In the genomic region with DNA sequence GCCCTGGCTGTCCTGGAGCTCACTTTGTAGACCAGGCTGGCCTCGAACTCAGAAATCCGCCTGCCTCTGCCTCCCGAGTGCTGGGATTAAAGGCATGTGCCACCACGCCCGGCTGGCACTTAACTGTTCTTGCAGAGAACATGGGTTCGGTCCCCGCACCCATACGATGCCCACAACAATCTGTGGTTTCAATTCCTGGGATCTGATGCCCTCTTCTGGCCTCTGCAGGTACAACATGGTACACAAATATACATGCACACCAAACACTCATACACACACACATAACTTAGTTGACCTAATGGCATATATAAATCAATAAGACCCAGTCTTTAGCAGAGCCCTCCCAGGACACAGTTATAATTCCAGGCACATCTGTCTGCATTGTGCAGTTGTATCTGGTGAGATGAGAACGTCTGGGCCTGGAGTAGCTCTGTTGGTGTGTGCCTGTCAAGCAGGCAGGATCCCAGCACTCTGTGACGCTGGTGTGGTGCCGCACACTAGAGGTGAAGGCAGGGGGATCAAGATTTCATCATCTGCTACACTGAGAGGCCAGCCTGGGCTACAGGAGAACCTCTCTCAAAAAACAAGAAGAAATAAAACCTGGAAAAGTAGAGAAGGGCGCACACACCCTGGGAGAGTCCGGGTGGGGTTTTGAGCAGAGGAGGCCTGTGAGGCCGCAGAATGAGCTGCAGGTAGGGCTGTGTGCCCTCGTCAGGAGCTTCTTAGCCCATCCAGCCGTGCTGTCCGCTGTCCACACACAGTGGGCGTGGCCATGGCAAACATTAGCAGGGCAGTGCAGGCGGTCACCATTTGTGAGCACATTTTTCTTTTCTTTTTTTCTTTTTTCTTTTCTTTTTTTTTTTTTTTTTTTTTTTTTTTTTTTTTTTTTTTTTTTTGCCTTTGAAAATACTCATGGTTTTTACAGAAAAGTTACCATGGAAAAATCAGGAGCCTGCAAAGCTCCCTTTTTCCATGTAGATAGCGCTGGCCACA, we compare ENCODE assay signal across 8 mouse cellular contexts. TPM values are rescaled to one million over a fixed set of nuclear protein-coding genes. Genes with fewer than 3 reads are reported as not detected.
DNase-seq lines count a peak whose midpoint lies in the region; ATAC-seq and TF ChIP-seq lines count a peak whose summit lies in the region.

No protein-coding gene starts in this region.

- TF ChIP-seq CTCF in liver, adult 2 months (IDR thresholded peaks at IDR 0.05; ENCODE audit: low read depth, low read length): peak; percentile 68

- ATAC-seq in midbrain, embryonic 16.5 days: no peak

- H3K27me3 ChIP-seq in midbrain, embryonic 10.5 days (ENCODE audit: low read depth, poor library complexity, severe bottlenecking): no peaks in the 10 kb centered on the region
- H3K27me3 ChIP-seq in midbrain, embryonic 16.5 days (ENCODE audit: control insufficient read depth, insufficient read depth, low read depth, low read length): no peaks in the 10 kb centered on the region
- H3K27me3 ChIP-seq in liver, adult 2 months (ENCODE audit: control insufficient read depth, insufficient read depth, low read length): no peaks in the 10 kb centered on the region

- no peak overlapping the region for H3K4me2 ChIP-seq in midbrain, embryonic 16.5 days (ENCODE audit: low read length)

- no peaks in the 10 kb centered on the region for H3K9me3 ChIP-seq in midbrain, embryonic 10.5 days (replicated peaks)
- H3K9me3 ChIP-seq in midbrain, embryonic 16.5 days (replicated peaks; ENCODE audit: control insufficient read depth, low read length, poor library complexity, severe bottlenecking): no peaks in the 10 kb centered on the region

- H3K4me1 ChIP-seq in midbrain, embryonic 10.5 days: no peaks in the 10 kb centered on the region
- no peaks in the 10 kb centered on the region for H3K4me1 ChIP-seq in midbrain, embryonic 16.5 days (ENCODE audit: control insufficient read depth, insufficient read depth, low read length)
- H3K4me1 ChIP-seq in liver, adult 2 months (ENCODE audit: control insufficient read depth, insufficient read depth, low read length): no peaks in the 10 kb centered on the region

- H3K36me3 ChIP-seq in midbrain, embryonic 10.5 days: peaks cover 81% of the 10 kb centered on the region
- peaks cover 43% of the 10 kb centered on the region for H3K36me3 ChIP-seq in midbrain, embryonic 16.5 days (ENCODE audit: control insufficient read depth, insufficient read depth, low read length)
- peaks cover 40% of the 10 kb centered on the region for H3K36me3 ChIP-seq in liver, adult 2 months (ENCODE audit: control insufficient read depth, insufficient read depth, low read length)

- WGBS in midbrain, embryonic 10.5 days: 90% methylated on average over 20 of the region's 20 CpGs
- 90% methylated on average over 20 of the region's 20 CpGs for whole genome bisulfite sequencing in midbrain, embryonic 16.5 days
- 85% methylated on average over 20 of the region's 20 CpGs for WGBS in liver, adult 2 months

- no peak overlapping the region for H3K4me3 ChIP-seq in midbrain, embryonic 10.5 days
- no peak overlapping the region for H3K4me3 ChIP-seq in midbrain, embryonic 16.5 days (ENCODE audit: low read depth, low read length)
- H3K4me3 ChIP-seq in liver, adult 2 months (ENCODE audit: insufficient read depth, low read depth, low read length): no peak overlapping the region

- peaks cover 4% of the 10 kb centered on the region; the same call in 1 of the 2 replicates for H3K79me2 ChIP-seq in liver, adult 2 months (ENCODE audit: control insufficient read depth, insufficient read depth, low read length)

- peak; percentile 29 for DNase-seq in midbrain, embryonic 10.5 days (ENCODE audit: low spot score)
- DNase-seq in Muller cell, postnatal 12 days (ENCODE audit: inconsistent ontology term): peak; percentile 8
- peak; percentile 69 to 71 for DNase-seq in cerebellum, postnatal 10 days
- peak; percentile 28 for DNase-seq in hindlimb bud, embryonic 11.5 days (ENCODE audit: extremely low spot score, low read depth, low spot score)
- DNase-seq in liver, adult 2 months (ENCODE audit: extremely low read depth, low read depth, low spot score): peak; percentile 29
- peak; percentile 59 for DNase-seq in retina, embryonic 14.5 days (ENCODE audit: low spot score)
- DNase-seq in urinary bladder, postnatal 25 days (ENCODE audit: low spot score): no peak

- H3K9ac ChIP-seq in midbrain, embryonic 16.5 days (ENCODE audit: low read depth, low read length): no peak overlapping the region
- H3K9ac ChIP-seq in liver, adult 2 months (ENCODE audit: low read depth, low read length): no peak overlapping the region

- no peak overlapping the region for H3K27ac ChIP-seq in midbrain, embryonic 10.5 days (replicated peaks)
- H3K27ac ChIP-seq in midbrain, embryonic 16.5 days (ENCODE audit: low read length): no peak overlapping the region
- H3K27ac ChIP-seq in liver, adult 2 months (replicated peaks; ENCODE audit: insufficient read depth, low read depth, low read length): no peak overlapping the region

- no peak for TF ChIP-seq POLR2A in liver, adult 2 months (IDR thresholded peaks at IDR 0.05; ENCODE audit: extremely low read depth, insufficient read depth, low read length)

RNA-seq across cellular contexts. Expression of gene Tmed1, which starts 40.7 kb away (rescaled TPM):
- polyA plus RNA-seq in midbrain, embryonic 10.5 days (2016; fragmentation: Nextera tagmentation; extraction: Ambion mirVana): 106 and 116 TPM in 2 replicates
- 54.5 and 55.2 TPM in 2 replicates for polyA plus RNA-seq in midbrain, embryonic 16.5 days (2015; fragmentation: Nextera tagmentation; extraction: Ambion mirVana)
- total RNA-seq in liver, adult 2 months (2014; rRNA removed): 19.2 and 23.2 TPM in 2 replicates
- polyA plus RNA-seq in liver, adult 2 months (2012; rRNA removed): 24.9 and 26.5 TPM in 2 replicates

RNA-seq across cellular contexts. Expression of gene Dnm2, which starts 44.6 kb away (rescaled TPM):
- polyA plus RNA-seq in midbrain, embryonic 10.5 days (2016; fragmentation: Nextera tagmentation; extraction: Ambion mirVana): 70.4 and 75.0 TPM in 2 replicates
- polyA plus RNA-seq in midbrain, embryonic 16.5 days (2015; fragmentation: Nextera tagmentation; extraction: Ambion mirVana): 63.2 and 64.5 TPM in 2 replicates
- 28.9 and 32.3 TPM in 2 replicates for total RNA-seq in liver, adult 2 months (2014; rRNA removed)
- polyA plus RNA-seq in liver, adult 2 months (2012; rRNA removed): 57.3 and 74.4 TPM in 2 replicates

RNA-seq across cellular contexts. Expression of gene AB124611, which starts 56.6 kb away (rescaled TPM):
- polyA plus RNA-seq in midbrain, embryonic 10.5 days (2016; fragmentation: Nextera tagmentation; extraction: Ambion mirVana): 6.0 and 7.1 TPM in 2 replicates
- 1.8 TPM in 2 replicates for polyA plus RNA-seq in midbrain, embryonic 16.5 days (2015; fragmentation: Nextera tagmentation; extraction: Ambion mirVana)
- 3.5 and 4.6 TPM in 2 replicates for total RNA-seq in liver, adult 2 months (2014; rRNA removed)
- 2.2 and 3.4 TPM in 2 replicates for polyA plus RNA-seq in liver, adult 2 months (2012; rRNA removed)

RNA-seq across cellular contexts. Expression of gene Qtrt1, which starts 57.7 kb away (rescaled TPM):
- polyA plus RNA-seq in midbrain, embryonic 10.5 days (2016; fragmentation: Nextera tagmentation; extraction: Ambion mirVana): 64.8 and 73.1 TPM in 2 replicates
- 51.9 and 54.0 TPM in 2 replicates for polyA plus RNA-seq in midbrain, embryonic 16.5 days (2015; fragmentation: Nextera tagmentation; extraction: Ambion mirVana)
- 5.6 TPM in 2 replicates for total RNA-seq in liver, adult 2 months (2014; rRNA removed)
- polyA plus RNA-seq in liver, adult 2 months (2012; rRNA removed): 8.3 and 15.7 TPM in 2 replicates
